Mouse (Mus musculus): ENCODE measurements around the gene Saysd1. TPM values are rescaled to one million over a fixed set of nuclear protein-coding genes. Genes with fewer than 3 reads are reported as not detected.

The Saysd1 gene
- polyA plus RNA-seq, 1 experiment from 2014 or later = 11.3 TPM

DNA sequence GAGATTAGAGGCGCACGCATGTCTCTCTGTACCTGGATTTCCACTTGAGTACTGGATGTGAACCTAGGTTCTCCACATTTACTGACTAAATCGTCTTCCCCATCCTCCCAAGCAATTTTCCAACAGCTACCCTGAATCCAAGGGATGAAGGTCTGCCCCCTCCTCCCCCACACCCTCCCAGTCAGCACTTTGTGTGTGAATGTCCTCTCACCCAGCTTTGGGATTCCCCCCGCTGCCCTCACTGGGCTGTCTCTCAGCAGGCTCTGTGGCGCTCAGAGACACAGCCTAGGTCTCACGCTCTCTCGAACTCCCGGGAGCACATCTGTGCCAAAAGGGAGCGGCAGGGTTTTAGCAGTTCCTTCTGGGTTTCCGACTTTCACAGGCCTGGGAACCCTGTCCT lies 17.4 kb upstream of the Saysd1 start:
- no peak overlapping the region for H3K4me2 ChIP-seq
- no peak overlapping the region for H3K4me3 ChIP-seq (ENCODE audit: low read depth, low read length)
- H3K4me1 ChIP-seq (ENCODE audit: control insufficient read depth, insufficient read depth, low read length) = peaks cover 3% of the 10 kb centered on the region; the same call in 1 of the 2 replicates
- WGBS = 41% methylated on average over 10 of the region's 10 CpGs
- H3K27ac ChIP-seq (ENCODE audit: low read depth, low read length) = no peak overlapping the region
- DNase-seq (ENCODE audit: low spot score, missing footprints) (no peak), ATAC-seq (ENCODE audit: low FRiP score) (no peak)
- no peaks in the 10 kb centered on the region for H3K27me3 ChIP-seq (ENCODE audit: control insufficient read depth, insufficient read depth, low read length)
- H3K9ac ChIP-seq (ENCODE audit: low read length) = no peak overlapping the region
- no peaks in the 10 kb centered on the region for H3K36me3 ChIP-seq (ENCODE audit: control insufficient read depth, insufficient read depth, low read length)
- no peaks in the 10 kb centered on the region for H3K9me3 ChIP-seq (ENCODE audit: control insufficient read depth, low read length)

DNA sequence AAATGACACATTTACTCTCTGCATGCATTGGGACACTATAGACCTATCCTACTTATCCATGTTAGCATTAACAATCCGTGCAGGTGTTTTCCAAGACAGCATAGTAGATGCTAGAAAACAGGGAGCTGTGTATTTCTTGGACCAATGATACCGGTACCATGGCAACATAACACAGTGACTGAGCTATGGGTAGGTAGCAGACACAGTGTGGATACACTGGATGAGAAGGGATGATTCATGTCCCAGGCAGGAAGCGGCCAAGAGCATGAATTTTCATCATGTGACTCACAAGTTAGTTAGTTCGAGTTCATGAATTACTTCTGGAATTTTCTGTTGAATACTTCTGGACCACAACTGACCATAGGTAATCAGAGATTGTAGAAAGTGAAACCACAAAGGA lies 16.6 kb upstream of the Saysd1 start:
- ATAC-seq (ENCODE audit: low FRiP score) (no peak), DNase-seq (ENCODE audit: low spot score, missing footprints) (no peak)
- WGBS = 92% methylated on average over 4 of the region's 4 CpGs
- Histone ChIP-seq H3K4me3 (ENCODE audit: low read depth, low read length) (no peak overlapping the region), H3K9me3 (ENCODE audit: control insufficient read depth, low read length) (no peaks in the 10 kb centered on the region), H3K4me1 (ENCODE audit: control insufficient read depth, insufficient read depth, low read length) (peaks cover 3% of the 10 kb centered on the region; the same call in 1 of the 2 replicates), H3K9ac (ENCODE audit: low read length) (no peak overlapping the region), H3K27ac (ENCODE audit: low read depth, low read length) (no peak overlapping the region), H3K27me3 (ENCODE audit: control insufficient read depth, insufficient read depth, low read length) (no peaks in the 10 kb centered on the region), H3K36me3 (ENCODE audit: control insufficient read depth, insufficient read depth, low read length) (no peaks in the 10 kb centered on the region), H3K4me2 (no peak overlapping the region)

DNA sequence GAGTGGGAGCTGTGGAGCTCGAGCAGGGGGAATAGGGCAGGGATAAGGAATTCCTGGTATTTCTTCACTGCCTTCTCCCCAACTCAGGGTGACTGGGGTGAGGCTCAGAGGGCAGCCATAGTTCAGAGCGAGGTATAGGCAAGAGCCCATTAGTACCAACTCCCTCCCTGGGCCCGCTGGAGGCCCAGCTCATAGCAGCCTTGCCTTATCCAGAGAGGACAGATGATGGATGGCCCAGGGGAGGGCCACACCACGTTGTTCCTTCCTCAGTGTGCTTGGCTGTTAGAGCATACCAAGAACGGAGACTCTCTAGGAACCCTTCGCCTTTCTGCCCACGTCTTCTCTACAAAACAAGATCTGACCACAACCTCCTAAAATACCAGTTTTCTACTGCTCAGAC lies 15.9 kb upstream of the Saysd1 start:
- 85% methylated on average over 7 of the region's 7 CpGs for WGBS
- no peak overlapping the region for H3K9ac ChIP-seq (ENCODE audit: low read length)
- no peaks in the 10 kb centered on the region for H3K4me1 ChIP-seq (ENCODE audit: control insufficient read depth, insufficient read depth, low read length)
- ATAC-seq (ENCODE audit: low FRiP score) = no peak
- no peak overlapping the region for H3K4me2 ChIP-seq
- no peaks in the 10 kb centered on the region for H3K9me3 ChIP-seq (ENCODE audit: control insufficient read depth, low read length)
- H3K27me3 ChIP-seq (ENCODE audit: control insufficient read depth, insufficient read depth, low read length) = no peaks in the 10 kb centered on the region
- DNase-seq (ENCODE audit: low spot score, missing footprints) = no peak
- no peak overlapping the region for H3K4me3 ChIP-seq (ENCODE audit: low read depth, low read length)
- no peak overlapping the region for H3K27ac ChIP-seq (ENCODE audit: low read depth, low read length)
- H3K36me3 ChIP-seq (ENCODE audit: control insufficient read depth, insufficient read depth, low read length) = no peaks in the 10 kb centered on the region

DNA sequence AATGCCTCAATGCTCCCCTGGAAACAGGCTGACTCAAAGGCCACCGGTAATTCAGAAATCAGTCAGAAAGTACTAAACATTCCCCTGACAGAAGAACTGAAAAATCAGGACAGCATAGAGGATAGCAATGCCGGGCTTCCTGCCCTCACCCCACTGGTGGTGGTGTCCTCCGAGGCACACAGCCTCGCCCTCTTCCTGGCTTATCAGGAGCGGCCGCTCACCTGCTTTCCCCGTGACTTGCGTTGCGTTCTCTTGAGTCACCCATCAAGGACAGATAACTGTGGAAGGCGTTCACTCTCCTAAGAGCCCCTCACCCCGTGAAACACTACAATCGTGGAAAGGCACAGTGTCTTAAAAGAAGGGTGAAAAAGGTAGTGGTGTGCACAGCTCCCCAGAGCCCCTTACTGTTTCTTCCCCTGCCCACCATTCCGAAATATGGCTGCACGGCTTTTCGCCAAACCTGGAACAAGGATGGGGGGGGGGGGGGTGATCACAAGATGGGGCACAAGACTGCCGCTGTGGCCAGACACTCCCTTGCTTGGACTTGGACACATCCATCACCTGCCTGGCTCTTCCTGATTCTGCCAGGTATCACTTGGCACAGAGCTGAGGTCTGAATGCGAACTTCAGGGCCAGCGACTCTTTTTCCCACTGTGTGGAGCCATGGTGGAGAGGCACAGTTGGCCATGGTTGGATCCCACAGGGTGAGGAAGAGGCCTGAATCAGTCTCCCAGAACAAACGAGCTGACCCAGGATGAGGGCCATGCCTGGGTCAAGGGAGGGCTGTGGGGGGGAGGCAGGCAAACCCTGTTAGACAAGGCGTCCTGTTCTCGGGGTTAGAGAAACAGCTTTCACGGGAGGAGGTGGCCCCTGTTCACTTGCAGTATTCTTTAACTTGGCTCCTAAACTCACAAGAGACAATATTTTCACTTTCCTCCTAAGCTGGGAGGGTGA lies 11.1 kb upstream of the Saysd1 start:
- DNase-seq (ENCODE audit: low spot score, missing footprints) = no peak
- Histone ChIP-seq H3K27ac (ENCODE audit: low read depth, low read length) (no peak overlapping the region), H3K9me3 (ENCODE audit: control insufficient read depth, low read length) (no peaks in the 10 kb centered on the region), H3K27me3 (ENCODE audit: control insufficient read depth, insufficient read depth, low read length) (no peaks in the 10 kb centered on the region), H3K4me3 (ENCODE audit: low read depth, low read length) (no peak overlapping the region), H3K4me1 (ENCODE audit: control insufficient read depth, insufficient read depth, low read length) (peaks cover under 1% of the 10 kb centered on the region), H3K36me3 (ENCODE audit: control insufficient read depth, insufficient read depth, low read length) (peaks cover 3% of the 10 kb centered on the region), H3K9ac (ENCODE audit: low read length) (no peak overlapping the region), H3K4me2 (no peak overlapping the region)
- WGBS = 93% methylated on average over 22 of the region's 22 CpGs
- ATAC-seq (ENCODE audit: low FRiP score) = no peak

DNA sequence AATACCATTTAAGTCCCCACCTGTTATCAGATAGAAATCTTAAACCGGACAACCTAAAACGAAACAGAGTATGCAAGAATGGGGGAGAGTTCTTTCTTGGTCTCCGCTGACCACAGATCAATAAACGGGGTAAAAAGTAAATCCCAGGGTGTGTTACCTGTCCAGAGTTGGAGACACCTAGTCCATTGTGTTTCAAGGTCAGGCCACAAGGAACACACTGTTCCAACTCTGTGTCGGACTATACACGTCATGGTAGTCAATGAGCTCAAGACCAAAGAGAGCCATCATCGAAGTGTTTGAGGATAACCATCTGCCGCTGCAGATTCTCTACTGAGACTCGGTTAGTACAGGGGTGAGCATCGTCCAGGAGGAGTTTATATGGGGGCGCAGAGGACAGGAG lies 10.2 kb upstream of the Saysd1 start:
- peaks cover 3% of the 10 kb centered on the region for H3K36me3 ChIP-seq (ENCODE audit: control insufficient read depth, insufficient read depth, low read length)
- 95% methylated on average over 11 of the region's 11 CpGs for WGBS
- H3K9me3 ChIP-seq (ENCODE audit: control insufficient read depth, low read length) = no peaks in the 10 kb centered on the region
- ATAC-seq (ENCODE audit: low FRiP score) (no peak), DNase-seq (ENCODE audit: low spot score, missing footprints) (no peak)
- H3K27ac ChIP-seq (ENCODE audit: low read depth, low read length) = no peak overlapping the region
- H3K9ac ChIP-seq (ENCODE audit: low read length) = no peak overlapping the region
- H3K27me3 ChIP-seq (ENCODE audit: control insufficient read depth, insufficient read depth, low read length) = no peaks in the 10 kb centered on the region
- no peak overlapping the region for H3K4me3 ChIP-seq (ENCODE audit: low read depth, low read length)
- H3K4me2 ChIP-seq = no peak overlapping the region
- H3K4me1 ChIP-seq (ENCODE audit: control insufficient read depth, insufficient read depth, low read length) = peaks cover 9% of the 10 kb centered on the region

DNA sequence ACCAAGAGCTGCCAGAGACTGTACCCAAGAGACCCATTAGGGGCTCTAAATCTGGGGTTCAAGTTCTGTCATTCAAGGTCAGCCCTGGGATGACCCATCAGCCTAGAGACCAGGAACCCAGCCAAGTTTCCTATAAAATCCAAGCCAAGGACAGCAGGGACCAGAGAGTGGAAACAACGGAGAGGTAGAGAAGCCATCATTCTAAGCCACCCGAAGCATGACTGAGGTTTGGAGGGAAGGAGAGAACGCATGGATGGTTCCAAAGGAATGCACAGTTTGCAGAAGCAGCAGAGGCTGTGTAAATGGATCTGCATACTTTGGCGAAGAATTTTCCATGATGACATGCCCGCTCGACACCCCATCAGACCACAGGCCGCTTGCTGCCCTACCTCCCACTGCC lies 9.5 kb upstream of the Saysd1 start:
- Histone ChIP-seq H3K9me3 (ENCODE audit: control insufficient read depth, low read length) (no peaks in the 10 kb centered on the region), H3K9ac (ENCODE audit: low read length) (no peak overlapping the region), H3K27me3 (ENCODE audit: control insufficient read depth, insufficient read depth, low read length) (no peaks in the 10 kb centered on the region), H3K4me3 (ENCODE audit: low read depth, low read length) (no peak overlapping the region), H3K36me3 (ENCODE audit: control insufficient read depth, insufficient read depth, low read length) (peaks cover 3% of the 10 kb centered on the region), H3K4me1 (ENCODE audit: control insufficient read depth, insufficient read depth, low read length) (peaks cover 11% of the 10 kb centered on the region), H3K27ac (ENCODE audit: low read depth, low read length) (no peak overlapping the region), H3K4me2 (no peak overlapping the region)
- no peak for DNase-seq (ENCODE audit: low spot score, missing footprints)
- WGBS = 94% methylated on average over 7 of the region's 7 CpGs
- no peak for ATAC-seq (ENCODE audit: low FRiP score)

DNA sequence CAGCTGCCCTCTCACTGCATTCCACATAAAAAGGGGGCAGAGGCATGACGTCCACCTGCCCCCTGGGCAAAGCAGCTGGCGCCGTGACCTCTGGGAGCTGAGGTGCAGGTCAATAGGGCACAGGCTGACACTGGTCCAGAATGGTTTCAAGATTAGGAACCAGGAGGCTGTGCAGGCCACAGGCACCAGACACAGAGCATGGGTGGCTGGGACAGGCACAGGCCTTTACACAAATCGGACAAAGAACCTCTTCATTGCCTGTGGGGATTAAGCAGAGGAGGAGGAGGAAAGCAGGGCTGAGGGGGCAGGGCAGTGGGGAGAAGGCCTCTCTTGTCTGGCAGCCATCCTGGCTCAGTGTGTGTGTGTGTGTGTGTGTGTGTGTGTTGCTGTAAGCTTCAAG lies 5.8 kb upstream of the Saysd1 start:
- Histone ChIP-seq H3K9ac (ENCODE audit: low read length) (peak overlapping the region; percentile 38; the same call in 1 of the 2 replicates), H3K27me3 (ENCODE audit: control insufficient read depth, insufficient read depth, low read length) (no peaks in the 10 kb centered on the region), H3K9me3 (ENCODE audit: control insufficient read depth, low read length) (no peaks in the 10 kb centered on the region), H3K4me1 (ENCODE audit: control insufficient read depth, insufficient read depth, low read length) (peaks cover 11% of the 10 kb centered on the region), H3K4me2 (no peak overlapping the region), H3K27ac (ENCODE audit: low read depth, low read length) (peak overlapping the region; percentile 73), H3K36me3 (ENCODE audit: control insufficient read depth, insufficient read depth, low read length) (peaks cover 6% of the 10 kb centered on the region), H3K4me3 (ENCODE audit: low read depth, low read length) (no peak overlapping the region)
- ATAC-seq (ENCODE audit: low FRiP score) (peak; percentile 87), DNase-seq (ENCODE audit: low spot score, missing footprints) (peak; percentile 91)
- WGBS = 18% methylated on average over 4 of the region's 4 CpGs

DNA sequence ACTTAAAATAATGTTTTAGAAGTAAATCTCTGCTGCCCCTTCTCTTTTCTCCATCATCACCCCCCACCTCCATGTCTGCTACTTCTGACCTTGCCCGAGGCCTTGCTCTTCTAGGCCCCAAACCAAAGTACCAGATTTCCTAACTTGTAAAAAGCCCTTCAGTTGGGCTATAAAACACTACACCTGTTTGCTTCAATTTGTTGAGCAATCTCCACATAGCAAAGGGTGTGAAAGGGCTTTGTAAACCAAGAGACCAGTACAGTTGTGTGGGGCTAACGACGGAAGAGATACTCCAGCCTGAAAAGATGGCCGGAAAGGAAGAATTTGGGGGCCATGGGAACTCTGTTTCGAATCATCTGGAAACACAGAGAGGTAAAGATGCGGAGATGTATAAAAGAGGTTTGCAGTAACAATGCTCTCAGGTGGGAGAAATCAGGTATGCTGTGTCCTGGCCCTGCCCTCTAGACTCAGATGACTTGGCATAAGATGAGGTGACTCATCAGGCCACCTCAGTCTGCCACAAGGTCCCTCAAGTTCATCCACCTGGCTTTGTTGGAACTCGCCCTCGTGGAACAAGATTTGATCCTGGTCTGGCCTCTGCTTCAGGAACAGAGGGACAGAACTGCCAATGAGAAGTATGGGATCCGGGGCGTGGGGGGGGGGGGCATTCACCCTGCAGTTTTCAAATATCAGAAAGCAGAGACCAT lies 3.2 kb downstream of the Saysd1 start:
- no peaks in the 10 kb centered on the region; the same call in 1 of the 2 replicates for H3K36me3 ChIP-seq (ENCODE audit: control insufficient read depth, insufficient read depth, low read length)
- WGBS = 90% methylated on average over 10 of the region's 10 CpGs
- DNase-seq (ENCODE audit: low spot score, missing footprints) (peak; percentile 74), ATAC-seq (ENCODE audit: low FRiP score) (no peak)
- H3K9me3 ChIP-seq (ENCODE audit: control insufficient read depth, low read length) = no peaks in the 10 kb centered on the region
- H3K4me1 ChIP-seq (ENCODE audit: control insufficient read depth, insufficient read depth, low read length) = no peaks in the 10 kb centered on the region
- H3K27ac ChIP-seq (ENCODE audit: low read depth, low read length) = no peak overlapping the region
- no peaks in the 10 kb centered on the region for H3K27me3 ChIP-seq (ENCODE audit: control insufficient read depth, insufficient read depth, low read length)
- H3K4me2 ChIP-seq = no peak overlapping the region
- no peak overlapping the region for H3K4me3 ChIP-seq (ENCODE audit: low read depth, low read length)
- no peak overlapping the region for H3K9ac ChIP-seq (ENCODE audit: low read length)

DNA sequence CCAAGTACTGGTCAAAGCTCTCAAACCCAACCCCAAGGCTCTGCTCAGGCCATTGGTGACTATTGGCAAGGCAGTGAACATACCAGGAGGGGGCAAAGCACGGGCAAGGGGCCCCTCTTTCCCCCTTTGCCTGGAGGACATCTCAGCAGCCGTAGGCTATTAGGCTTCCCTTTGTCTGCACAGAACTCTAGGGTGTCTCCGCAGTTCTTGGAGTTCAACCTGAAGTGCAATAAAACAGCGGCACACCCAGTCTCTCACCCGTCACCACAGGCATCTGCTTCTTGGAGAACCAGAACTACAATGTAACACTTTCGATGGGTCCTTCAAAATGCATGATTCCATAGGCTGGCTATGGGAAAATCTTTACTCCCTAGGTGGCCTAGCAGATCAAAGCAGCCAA lies 10.2 kb downstream of the Saysd1 start:
- Histone ChIP-seq H3K4me3 (ENCODE audit: low read depth, low read length) (no peak overlapping the region), H3K27ac (ENCODE audit: low read depth, low read length) (no peak overlapping the region), H3K27me3 (ENCODE audit: control insufficient read depth, insufficient read depth, low read length) (no peaks in the 10 kb centered on the region), H3K4me1 (ENCODE audit: control insufficient read depth, insufficient read depth, low read length) (no peaks in the 10 kb centered on the region), H3K9ac (ENCODE audit: low read length) (no peak overlapping the region), H3K9me3 (ENCODE audit: control insufficient read depth, low read length) (no peaks in the 10 kb centered on the region), H3K4me2 (no peak overlapping the region), H3K36me3 (ENCODE audit: control insufficient read depth, insufficient read depth, low read length) (no peaks in the 10 kb centered on the region)
- ATAC-seq (ENCODE audit: low FRiP score) (no peak), DNase-seq (ENCODE audit: low spot score, missing footprints) (no peak)
- WGBS = 89% methylated on average over 6 of the region's 6 CpGs
